Mouse (Mus musculus) heart, adult 2 months (tissue): ENCODE data around the gene Tmem217. TPM values are rescaled to one million over a fixed set of nuclear protein-coding genes. Genes with fewer than 3 reads are reported as not detected.

Experiments used
- DNase-seq, 2 experiments: peaks; one replicate each; pipeline ENCODE4 v3.0.0; 2021
- H3K27ac ChIP-seq: fragments of 200-600 bp; 2 replicates; pipeline ENCODE4 v1.8.1; 2022
- H3K27me3 ChIP-seq: fragments of 200-500 bp; 2 replicates; pipeline ENCODE4 v1.6.1; 2012; ENCODE audit warnings: mild to moderate bottlenecking, low read length, inconsistent platforms, mixed read lengths; ENCODE audit not compliant: control insufficient read depth, insufficient read depth
- H3K36me3 ChIP-seq: fragments of 200-500 bp; 2 replicates; pipeline ENCODE4 v1.6.1; 2012; ENCODE audit warnings: low read length, inconsistent platforms; ENCODE audit not compliant: control insufficient read depth, insufficient read depth
- H3K4me1 ChIP-seq: fragments of 200-500 bp; 2 replicates; pipeline ENCODE4 v1.6.1; 2011; ENCODE audit warnings: low read length; ENCODE audit not compliant: control insufficient read depth, insufficient read depth
- H3K4me3 ChIP-seq: fragments of 200-600 bp; 2 replicates; pipeline ENCODE4 v1.8.1; 2022
- H3K79me2 ChIP-seq: fragments of 200-500 bp; replicated peaks from 2 replicates; pipeline ENCODE4 v1.6.1; 2012; ENCODE audit warnings: mild to moderate bottlenecking, inconsistent platforms, low read length, moderate library complexity, mixed read lengths; ENCODE audit not compliant: control insufficient read depth, insufficient read depth
- H3K9ac ChIP-seq: fragments of 200-500 bp; 2 replicates; pipeline ENCODE4 v1.6.1; 2012; ENCODE audit warnings: low read depth, mild to moderate bottlenecking, control low read depth, inconsistent platforms, low read length, mixed read lengths
- CTCF ChIP-seq: fragments of 200-600 bp; IDR thresholded peaks from 2 replicates; pipeline ENCODE4 v1.8.1; 2022; ENCODE audit warnings: antibody characterized with exemption, mild to moderate bottlenecking, moderate library complexity
- EP300 ChIP-seq: fragments of 200-500 bp; IDR thresholded peaks from 2 replicates; pipeline ENCODE4 v1.6.1; 2011; ENCODE audit warnings: low read depth, low read length, control low read depth; ENCODE audit not compliant: insufficient read depth
- POLR2A ChIP-seq: fragments of 200-500 bp; IDR thresholded peaks from 2 replicates; pipeline ENCODE4 v1.6.1; 2011; ENCODE audit warnings: mild to moderate bottlenecking, low read depth, low read length, control low read depth; ENCODE audit not compliant: insufficient read depth
- WGBS: fragments of 180-500 bp; shearing (Covaris S2); methylation state at CpG from one replicate; pipeline ENCODE4 v1.1.7; 2018; 5-methylcytosine and 5-hydroxymethylcytosine counted together
- intact Hi-C: fragments of 180-260 bp; cut with DNase I; formaldehyde crosslinking; loops from one replicate; pipeline ENCODE4 v1.15.1; 2025
- polyA plus RNA-seq: library from polyadenylated mRNA; depleted of rRNA; stranded (reverse); fragments of >200 nt; gene quantifications from 2 replicates; pipeline ENCODE4 v1.2.3, GENCODE M21; 2012
- total RNA-seq, 2 experiments: library from RNA; stranded (reverse); gene quantifications; 2 replicates each; pipeline ENCODE4 v1.2.3; 2021

Tmem217 gene
- total and polyA plus RNA-seq, 3 experiments, result not detected

DNA sequence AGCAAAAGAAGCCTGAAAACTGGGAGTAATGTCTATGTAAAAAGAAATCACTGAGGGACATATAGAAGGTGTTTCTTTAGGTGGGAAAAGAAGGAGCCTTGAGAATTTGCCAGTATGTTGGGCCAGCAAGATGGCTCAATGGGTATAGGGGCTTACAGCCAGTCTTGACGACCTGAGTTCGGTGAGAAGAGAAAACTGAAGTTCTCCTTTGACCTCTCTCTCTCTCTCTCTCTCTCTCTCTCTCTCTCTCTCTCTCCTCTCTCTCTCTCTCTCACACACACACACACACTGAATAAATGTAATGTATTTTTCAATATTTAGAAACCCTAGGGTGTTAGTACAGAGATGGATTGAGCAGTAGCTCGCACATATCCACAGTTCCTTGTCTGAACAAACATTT lies 3.7 kb downstream of the Tmem217 start:
- Histone ChIP-seq H3K79me2 (0 out of 2 replicates have a peak, but pooled peaks cover 4% of the 10 kb centered on the region), H3K4me3 (no peak overlapping the region), H3K27me3 (no peaks in the 10 kb centered on the region), H3K9ac (no peak overlapping the region), H3K36me3 (no peaks in the 10 kb centered on the region; the same call in 1 of the 2 replicates), H3K27ac (no peak overlapping the region), H3K4me1 (peaks cover 9% of the 10 kb centered on the region)
- intact Hi-C loops, result no loop called here
- WGBS, result 78% methylated on average over 3 of the region's 3 CpGs
- TF ChIP-seq EP300, result no peak
- TF ChIP-seq CTCF, result no peak
- TF ChIP-seq POLR2A, result no peak
- no peak for DNase-seq

DNA sequence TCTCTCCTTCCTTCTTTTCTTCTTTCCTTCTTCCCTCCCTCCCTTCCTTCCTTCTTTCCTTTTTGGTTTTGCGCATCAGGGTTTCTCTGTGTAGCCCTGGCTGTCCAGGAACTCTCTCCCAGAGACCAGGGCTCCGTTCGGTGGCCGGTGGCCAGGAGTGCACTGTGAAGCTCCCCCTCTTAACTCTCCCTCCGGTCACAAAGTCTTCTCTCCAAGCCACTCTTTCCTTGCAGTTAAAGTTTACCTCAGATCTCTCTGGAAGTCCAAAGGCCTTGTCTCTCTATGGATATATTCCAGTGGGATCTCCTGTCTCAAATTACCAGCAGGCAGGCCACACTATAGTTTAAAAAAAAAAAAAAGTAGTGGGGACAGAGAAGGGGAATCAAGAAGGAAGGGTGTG lies 6.9 kb downstream of the Tmem217 start:
- Histone ChIP-seq H3K4me3 (no peak overlapping the region), H3K9ac (no peak overlapping the region), H3K4me1 (peaks cover 4% of the 10 kb centered on the region), H3K27me3 (no peaks in the 10 kb centered on the region), H3K79me2 (0 out of 2 replicates have a peak, but pooled peaks cover 2% of the 10 kb centered on the region), H3K27ac (no peak overlapping the region), H3K36me3 (no peaks in the 10 kb centered on the region)
- DNase-seq, result no peak
- 92% methylated on average over 5 of the region's 5 CpGs for WGBS
- intact Hi-C loops, result no loop called here
- no peak for TF ChIP-seq EP300
- TF ChIP-seq POLR2A, result no peak
- no peak for TF ChIP-seq CTCF

DNA sequence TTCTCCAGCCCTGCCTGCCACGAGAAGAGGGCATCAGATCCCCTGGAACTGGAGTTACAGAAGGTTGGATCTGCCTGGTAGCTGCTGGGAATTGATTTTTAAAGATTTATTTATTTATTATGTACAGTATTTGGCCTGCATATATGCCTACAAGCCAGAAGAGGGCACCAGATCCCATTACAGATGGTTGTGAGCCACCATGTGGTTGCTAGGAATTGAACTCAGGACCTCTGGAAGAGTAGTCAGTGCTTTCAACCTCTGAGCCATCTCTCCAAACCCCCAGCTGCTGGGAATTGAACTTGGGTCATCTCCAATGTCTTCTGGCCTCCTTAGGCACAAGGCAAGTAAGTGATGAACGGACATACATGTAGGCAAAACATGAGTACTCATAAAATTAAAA lies 8.1 kb downstream of the Tmem217 start:
- H3K4me3 ChIP-seq, result no peak overlapping the region
- intact Hi-C loops, result no loop called here
- DNase-seq, result no peak
- TF ChIP-seq EP300 (no peak), CTCF (peak; percentile 21; the same call in 1 of the 2 replicates)
- no peak overlapping the region for H3K9ac ChIP-seq
- no peaks in the 10 kb centered on the region for H3K27me3 ChIP-seq
- no peak overlapping the region for H3K27ac ChIP-seq
- 87% methylated on average over 2 of the region's 2 CpGs for WGBS
- no peaks in the 10 kb centered on the region for H3K79me2 ChIP-seq
- H3K4me1 ChIP-seq, result peaks cover 2% of the 10 kb centered on the region; the same call in 1 of the 2 replicates
- no peaks in the 10 kb centered on the region for H3K36me3 ChIP-seq

DNA sequence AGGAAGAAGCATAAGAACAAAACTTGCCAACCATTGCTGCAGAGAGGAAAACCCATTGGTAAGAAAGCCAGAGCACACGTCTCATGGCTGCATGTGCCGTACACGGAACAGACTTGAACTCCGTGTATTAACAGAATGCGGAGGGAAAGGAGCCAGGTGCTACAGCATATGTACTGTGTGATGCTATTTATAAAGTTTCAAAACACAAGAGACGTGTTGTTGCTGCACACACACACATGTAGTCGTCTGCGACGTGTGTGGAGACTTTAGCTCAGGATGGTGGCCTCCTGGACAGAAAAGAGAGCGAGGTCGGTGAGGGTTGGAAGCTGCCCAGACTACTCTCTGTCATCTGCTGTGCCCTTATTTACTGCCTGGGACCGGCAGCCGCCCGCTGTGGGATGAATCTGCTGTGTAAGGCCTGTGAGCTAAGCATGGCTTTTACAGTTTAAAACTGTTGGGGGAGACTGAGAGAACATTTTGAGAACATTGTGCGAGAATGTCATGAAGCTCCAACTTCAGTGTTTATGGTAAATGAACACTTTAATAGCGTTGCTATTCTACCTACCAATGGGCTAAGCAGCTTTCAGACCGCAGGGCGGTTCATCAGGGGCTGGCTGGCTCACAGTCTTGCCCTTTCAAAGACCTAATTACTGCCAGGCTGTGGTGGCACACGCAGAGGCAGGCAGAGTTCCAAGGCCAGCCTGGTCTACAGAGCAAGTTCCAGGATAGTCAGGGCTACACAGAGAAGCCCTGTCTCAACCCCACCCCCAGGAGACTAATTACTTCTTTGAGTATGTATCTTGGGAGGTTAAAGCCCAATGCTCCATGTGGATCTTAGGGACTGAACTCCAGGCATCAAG lies 9.1 kb downstream of the Tmem217 start:
- no peak overlapping the region for H3K9ac ChIP-seq
- no peaks in the 10 kb centered on the region for H3K36me3 ChIP-seq
- H3K27me3 ChIP-seq, result no peaks in the 10 kb centered on the region
- intact Hi-C loops, result no loop called here
- no peak for TF ChIP-seq POLR2A
- no peak for TF ChIP-seq EP300
- no peak for TF ChIP-seq CTCF
- H3K4me3 ChIP-seq, result no peak overlapping the region
- no peak for DNase-seq
- 92% methylated on average over 19 of the region's 19 CpGs for WGBS
- H3K4me1 ChIP-seq, result peaks cover 2% of the 10 kb centered on the region; the same call in 1 of the 2 replicates
- H3K27ac ChIP-seq, result no peak overlapping the region
- no peaks in the 10 kb centered on the region for H3K79me2 ChIP-seq

DNA sequence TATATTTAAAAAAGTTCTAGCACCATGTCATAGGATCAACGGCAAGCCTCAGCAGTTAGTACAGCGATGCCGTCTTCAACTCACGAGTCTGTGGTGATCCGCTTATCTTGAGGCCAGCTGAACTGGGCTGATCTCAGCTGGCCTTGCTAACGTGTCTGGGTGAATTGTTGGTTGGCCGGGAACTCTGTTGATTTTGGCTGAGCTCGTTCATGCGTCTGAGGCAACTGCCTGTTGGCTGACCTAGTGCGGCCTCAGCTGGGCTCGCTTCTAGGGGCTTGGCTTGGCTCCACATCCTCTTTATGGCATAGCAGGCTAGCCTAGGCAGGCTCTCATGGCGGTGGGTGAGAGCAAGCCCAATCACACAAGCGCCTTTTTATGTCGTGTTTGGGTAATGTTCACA lies 10.8 kb downstream of the Tmem217 start:
- Histone ChIP-seq H3K36me3 (no peaks in the 10 kb centered on the region), H3K27me3 (no peaks in the 10 kb centered on the region), H3K9ac (no peak overlapping the region), H3K4me3 (no peak overlapping the region), H3K27ac (peak overlapping the region; percentile 67), H3K4me1 (peaks cover 2% of the 10 kb centered on the region; the same call in 1 of the 2 replicates), H3K79me2 (no peaks in the 10 kb centered on the region)
- TF ChIP-seq POLR2A (peak; percentile 22; the same call in 1 of the 2 replicates), EP300 (peak; percentile 97), CTCF (no peak)
- peak; percentile 82 to 90 for DNase-seq
- WGBS, result 16% methylated on average over 14 of the region's 14 CpGs
- intact Hi-C loops, result no loop called here

DNA sequence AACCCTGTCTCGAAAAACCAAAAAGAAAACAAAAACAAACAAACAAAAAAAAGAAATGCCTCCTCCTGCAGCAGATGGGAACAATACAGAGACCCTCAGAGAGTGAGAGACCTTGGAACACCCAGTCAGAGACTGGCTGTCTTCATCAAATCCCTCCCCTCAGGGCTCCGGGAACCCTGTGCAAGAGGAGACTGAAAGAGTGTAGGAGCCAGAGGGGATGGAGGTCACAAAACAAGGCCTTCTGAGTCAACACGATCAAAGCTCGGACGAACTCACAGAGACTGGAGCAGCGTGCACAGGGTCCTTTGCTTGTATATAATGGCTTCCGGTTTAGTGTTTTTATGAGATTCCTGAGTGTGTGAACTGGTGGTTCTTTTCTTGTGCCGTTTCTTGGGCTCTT lies 11.8 kb downstream of the Tmem217 start:
- Histone ChIP-seq H3K79me2 (no peaks in the 10 kb centered on the region), H3K4me3 (no peak overlapping the region), H3K27me3 (no peaks in the 10 kb centered on the region), H3K36me3 (no peaks in the 10 kb centered on the region), H3K4me1 (peaks cover 2% of the 10 kb centered on the region; the same call in 1 of the 2 replicates), H3K27ac (no peak overlapping the region), H3K9ac (no peak overlapping the region)
- TF ChIP-seq EP300, result no peak
- TF ChIP-seq POLR2A, result no peak
- no peak for TF ChIP-seq CTCF
- no peak for DNase-seq
- 93% methylated on average over 8 of the region's 8 CpGs for WGBS
- intact Hi-C loops, result no loop called here
